Mouse (Mus musculus) kidney, postnatal 14 days (tissue): ENCODE data around the gene Syne1.
A peak's percentile ranks its signal among the peaks of the same experiment; 100 is the strongest.

Experiments used
- DNase-seq: peaks from one replicate; pipeline ENCODE4 v3.0.0; 2022; ENCODE audit warnings: mixed read lengths

The Syne1 gene

GRCm38 (mm10) chr10:5130495-5130894, 420.8 kb downstream of the Syne1 start:
- DNase-seq: peak; percentile 29

DNA sequence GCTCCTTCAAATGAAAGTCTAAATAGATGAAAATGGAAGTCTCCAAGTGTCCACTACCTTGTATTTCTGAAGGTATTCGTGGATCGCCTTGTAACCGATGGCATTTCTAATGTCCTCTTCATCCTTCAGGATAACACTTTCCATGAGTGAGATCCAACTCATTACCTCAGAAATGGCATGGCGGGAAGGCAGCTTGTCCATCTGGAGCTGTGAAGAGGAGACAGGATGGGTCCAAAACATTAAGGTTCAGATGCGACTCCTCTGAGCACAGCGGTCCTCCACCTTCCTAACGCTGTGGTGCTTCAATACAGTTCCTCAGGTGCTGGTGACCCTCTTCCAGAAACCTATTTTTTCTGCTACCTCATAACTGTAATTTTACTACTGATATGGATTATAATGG, 426.5 kb downstream of the Syne1 start:
- no peak for DNase-seq

DNA sequence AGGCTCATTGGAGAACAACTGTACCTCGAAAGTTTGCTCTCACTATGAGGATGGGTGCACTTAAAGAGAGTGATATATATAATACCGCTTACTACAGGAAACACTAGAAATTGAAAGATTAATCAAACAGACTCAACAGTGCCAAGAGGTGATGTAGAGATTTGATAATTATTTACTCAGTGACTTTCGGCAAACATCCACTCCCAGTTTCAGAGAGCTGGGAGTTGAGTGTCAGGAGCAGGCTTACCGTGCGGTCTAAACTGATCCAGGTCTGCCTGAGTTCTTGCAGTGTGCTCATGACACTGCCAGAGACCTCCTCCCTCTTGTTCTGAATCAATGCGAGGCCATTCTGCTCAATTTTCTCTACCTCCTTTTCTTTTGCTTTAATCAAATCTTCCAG, 434.6 kb downstream of the Syne1 start:
- DNase-seq: no peak

DNA sequence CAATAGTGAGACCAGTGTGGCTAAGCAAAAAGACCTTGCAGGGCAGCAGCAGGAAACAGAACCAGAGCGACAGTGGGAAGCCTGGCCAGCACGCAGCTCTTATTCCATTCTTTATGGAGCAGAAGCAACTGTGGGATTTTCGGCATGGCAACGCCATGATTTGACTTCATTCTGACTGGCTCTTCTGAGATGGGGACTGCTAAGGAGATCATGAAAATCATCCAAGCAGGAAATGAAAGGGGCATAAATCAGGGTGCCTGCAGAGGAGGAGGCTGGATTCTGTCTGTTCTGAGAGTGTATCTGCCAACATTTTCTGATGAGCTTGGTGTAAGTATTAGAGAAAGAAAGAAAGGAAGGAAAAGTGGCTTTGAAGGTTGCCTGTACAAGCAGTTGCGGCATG, 435.1 kb downstream of the Syne1 start:
- DNase-seq: peak; percentile 11

DNA sequence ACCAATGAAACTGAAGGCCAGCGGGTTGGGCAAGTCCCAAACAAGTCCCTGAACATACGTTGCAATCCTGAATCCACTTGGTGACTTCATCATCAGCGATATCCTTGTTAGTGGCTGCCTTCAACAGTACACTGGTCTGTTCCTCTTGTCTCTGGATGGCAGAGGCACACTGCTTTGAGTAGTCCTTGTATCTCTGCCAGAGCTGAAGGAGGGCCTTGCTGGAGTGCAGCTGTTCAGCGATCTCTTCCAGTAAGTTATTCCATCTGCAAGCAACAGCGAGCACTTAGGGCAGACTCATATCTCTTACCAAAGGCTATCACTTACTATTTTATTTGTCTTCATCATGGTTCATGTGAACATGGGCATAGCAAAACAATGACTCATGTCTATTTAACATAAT, 440.5 kb downstream of the Syne1 start:
- DNase-seq: no peak

DNA sequence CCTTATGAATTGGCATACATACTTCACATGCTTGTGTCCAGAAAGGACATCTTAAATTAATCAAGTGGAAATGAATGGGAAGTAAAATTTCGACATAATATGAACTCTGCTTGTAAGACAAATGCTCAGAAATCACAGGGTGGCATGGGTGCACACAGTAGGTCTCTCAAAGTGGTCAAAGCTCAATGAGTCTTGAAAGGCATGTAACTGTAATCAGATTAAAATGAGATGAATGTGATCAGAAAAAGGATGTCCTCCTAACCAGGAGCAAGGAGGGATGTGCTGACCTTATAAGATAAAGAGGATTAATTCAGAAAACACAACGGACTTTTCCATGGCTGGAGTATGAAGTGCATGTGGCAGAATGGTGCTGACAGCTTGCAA, 453.5 kb downstream of the Syne1 start:
- DNase-seq: no peak

DNA sequence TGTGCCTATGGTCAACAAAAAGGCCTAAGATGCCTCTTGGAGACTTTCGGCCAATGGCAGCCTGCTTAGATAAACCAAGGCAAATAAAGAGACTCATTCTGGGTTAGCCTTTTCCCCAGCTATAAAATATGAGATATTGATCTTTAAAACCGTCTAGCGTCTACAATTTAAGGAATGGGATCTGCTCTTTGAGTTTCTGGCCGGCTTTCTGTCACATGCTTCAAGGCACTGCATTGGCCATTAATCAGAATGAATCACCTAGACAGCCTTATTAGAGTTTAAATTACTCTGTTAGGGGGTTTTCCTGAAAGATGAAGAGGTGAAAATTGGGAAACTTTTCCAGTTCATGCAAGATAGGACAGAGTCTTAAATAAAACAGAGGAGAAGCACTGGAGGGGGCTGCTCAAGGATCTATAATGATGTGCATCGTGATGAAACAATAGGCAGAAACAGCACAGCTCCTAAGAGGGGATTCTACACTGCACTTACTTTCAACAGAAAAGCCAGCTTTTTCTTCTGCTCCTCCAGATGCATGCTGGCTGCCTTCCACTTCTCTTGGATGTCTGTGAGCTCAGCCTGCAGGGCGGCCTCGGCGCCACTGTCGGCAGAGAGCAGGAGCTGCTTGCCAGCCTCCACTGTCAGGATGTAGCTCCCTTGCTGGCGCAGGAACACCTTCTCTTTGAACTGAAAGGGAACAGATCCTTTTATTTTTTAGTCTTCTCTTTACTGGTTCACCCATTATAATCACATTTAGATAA, 454.1 kb downstream of the Syne1 start:
- peak; percentile 40 for DNase-seq

DNA sequence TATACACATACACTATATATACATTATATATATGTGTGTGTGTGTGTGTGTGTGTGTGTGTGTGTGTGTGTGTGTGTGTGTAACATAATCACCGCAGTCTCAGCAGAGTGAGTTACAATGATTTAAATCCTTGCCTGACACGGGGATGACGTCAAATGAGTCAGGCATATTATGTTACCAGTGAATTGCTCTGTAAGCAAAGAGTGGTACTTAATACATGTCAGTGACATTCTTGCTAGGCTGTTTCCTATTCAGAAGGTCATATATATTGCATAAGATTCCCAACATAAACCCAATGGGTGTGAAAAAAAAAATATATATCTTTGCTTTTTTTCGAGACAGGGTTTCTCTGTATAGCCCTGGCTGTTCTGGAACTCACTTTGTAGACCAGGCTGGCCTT, 462.1 kb downstream of the Syne1 start:
- DNase-seq: no peak

GRCm38 (mm10) chr10:5087336-5087735, 463.9 kb downstream of the Syne1 start:
- no peak for DNase-seq

DNA sequence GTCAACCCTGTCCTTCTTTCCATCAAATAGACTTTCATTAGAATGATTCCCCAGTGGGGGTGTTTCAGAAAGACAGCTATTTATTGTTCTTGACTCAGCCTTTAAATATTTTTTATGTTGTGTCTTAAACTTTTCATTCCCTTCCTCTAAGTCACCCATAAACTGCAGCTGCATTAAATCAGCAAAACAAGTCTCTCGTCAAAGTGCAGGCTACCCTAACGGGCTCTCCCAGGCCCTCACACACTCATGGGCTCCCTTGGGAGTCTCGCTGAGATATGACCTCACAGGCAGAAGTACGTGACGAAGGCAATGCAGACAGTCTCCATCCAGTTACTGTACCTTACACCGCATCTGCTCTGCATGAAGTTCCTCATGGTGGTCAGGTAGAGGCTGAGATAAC, 465.0 kb downstream of the Syne1 start:
- DNase-seq: no peak

GRCm38 (mm10) chr10:5085792-5086191, 465.5 kb downstream of the Syne1 start:
- no peak for DNase-seq

GRCm38 (mm10) chr10:5083716-5084115, 467.6 kb downstream of the Syne1 start:
- no peak for DNase-seq

DNA sequence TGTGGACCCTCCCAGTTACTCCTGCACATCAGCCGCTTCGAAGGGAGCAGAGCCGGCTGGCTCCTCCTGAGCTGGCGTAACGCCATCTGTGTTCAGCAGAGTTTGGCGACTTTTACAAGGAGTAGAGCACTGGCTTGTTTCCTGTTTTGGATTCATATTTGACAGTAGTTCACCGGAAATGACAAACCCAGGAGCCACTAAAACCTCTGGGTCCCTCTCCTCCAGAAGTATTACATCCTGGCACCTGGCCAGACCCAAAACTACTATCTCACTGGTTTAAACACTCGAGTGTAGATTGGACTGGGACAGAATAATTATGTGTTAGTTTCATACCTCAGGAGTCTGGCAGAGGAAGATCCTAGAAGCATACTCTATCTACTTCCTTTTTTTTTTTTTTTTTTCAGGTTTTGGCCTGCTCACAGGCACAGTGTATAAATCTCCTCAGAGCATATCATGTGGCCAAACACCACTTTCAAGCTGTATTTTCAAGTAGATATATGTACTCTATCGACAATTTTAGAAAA, 471.3 kb downstream of the Syne1 start:
- DNase-seq: peak; percentile 76

- no peak for DNase-seq
Observed at GRCm38 (mm10) chr10:5075724-5076123, 475.6 kb downstream of the Syne1 start.

GRCm38 (mm10) chr10:5072054-5072453, 479.2 kb downstream of the Syne1 start:
- peak; percentile 22 for DNase-seq

- no peak for DNase-seq
Observed at GRCm38 (mm10) chr10:5070941-5071231, 480.4 kb downstream of the Syne1 start.

DNA sequence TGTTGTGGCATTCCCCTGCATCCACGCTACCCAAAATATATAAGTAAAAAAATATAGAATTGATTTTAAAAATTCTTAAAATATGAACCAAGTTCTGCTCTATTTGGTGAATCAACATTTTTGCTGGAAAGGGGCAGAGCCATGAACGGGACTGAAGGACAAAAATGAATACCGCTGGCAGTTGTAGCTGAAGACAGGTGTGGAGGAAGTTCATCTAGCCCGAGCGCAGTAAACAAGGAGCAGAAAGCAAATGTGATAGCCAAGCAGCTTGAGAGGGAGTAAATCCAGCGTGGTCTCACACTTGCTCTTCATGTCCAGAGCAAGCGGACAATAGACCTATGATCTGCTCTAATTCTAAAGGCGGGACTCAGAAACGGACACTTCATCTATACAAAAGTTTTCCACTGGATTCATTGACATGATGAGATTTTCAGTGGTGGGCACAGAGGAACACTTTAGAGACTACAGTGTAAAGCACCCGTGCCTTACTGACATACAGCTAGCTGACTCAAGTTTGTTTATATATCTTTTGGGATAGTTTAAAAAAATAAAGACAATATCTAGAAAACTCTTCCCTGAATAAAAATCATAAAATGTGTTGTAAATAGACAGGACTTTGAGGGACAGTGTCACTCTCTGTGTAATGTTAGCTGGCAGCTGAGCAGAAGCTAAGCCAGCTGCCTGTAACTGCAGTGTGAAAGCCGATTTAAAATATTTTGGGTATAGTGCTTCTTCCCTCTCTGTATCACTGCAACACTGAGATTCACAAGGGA, 480.9 kb downstream of the Syne1 start:
- no peak for DNase-seq

- DNase-seq: no peak
Observed at GRCm38 (mm10) chr10:5068676-5069265, 482.5 kb downstream of the Syne1 start, which contains the start of gene Gm10097. TSS of gene Gm10097 (plus strand) at chr10:5069192.

DNA sequence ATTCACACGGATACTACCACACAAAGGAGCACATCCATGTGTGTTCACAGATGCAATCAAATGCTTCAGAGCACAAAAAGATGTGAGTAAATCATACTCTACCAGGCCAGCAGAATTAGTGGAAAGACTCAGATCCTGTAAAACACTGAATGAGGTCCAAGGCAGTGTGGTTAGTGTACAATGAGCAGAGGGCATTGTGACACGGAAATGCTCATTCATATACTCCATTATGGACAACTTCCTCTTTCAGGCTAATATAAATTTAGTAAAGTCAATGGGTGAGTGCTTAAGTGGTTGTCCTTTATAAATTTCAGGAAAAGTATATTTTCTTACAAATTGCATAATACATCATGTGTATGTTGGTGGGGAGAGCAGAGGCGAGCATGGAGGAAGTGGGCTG, 484.2 kb downstream of the Syne1 start:
- no peak for DNase-seq

DNA sequence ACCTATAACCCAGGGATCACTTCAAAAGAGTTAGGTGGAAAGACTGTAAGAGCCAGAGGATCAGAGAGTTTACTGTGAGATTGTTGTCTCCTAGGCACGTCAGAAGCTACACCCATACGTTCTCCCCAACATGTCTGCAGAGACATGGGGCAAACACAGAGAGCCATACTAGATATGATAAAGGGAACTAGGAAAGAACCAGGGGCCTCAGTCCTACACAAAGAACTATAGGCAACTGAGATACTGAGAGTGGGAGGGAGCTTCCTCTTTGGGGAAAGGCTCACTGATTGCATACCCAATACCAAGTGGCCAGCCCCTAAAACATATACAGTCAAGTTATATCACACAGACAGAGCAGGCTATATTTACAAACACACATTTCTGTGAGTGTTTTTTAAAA, 491.3 kb downstream of the Syne1 start:
- no peak for DNase-seq

DNA sequence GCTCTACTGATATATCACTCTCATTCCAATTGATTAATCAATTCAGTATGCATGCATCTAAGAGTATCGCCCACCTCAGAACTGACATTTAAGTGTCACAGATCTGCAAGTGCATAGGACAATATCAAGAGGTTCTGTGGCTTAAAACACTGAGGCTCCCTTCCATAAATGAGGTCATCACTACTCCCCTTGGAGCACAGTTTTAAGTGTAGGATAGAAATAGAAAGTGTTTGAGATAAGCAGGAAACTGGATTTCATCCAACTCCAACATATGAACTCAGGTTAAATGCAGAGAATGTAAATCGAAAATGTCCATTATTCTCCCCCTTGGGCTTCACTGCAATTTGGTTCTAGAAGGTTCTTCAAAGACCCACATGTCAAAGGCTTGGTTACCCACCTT, 492.4 kb downstream of the Syne1 start:
- DNase-seq: no peak

- DNase-seq: no peak
Observed at GRCm38 (mm10) chr10:5057661-5058060, 493.6 kb downstream of the Syne1 start.

DNA sequence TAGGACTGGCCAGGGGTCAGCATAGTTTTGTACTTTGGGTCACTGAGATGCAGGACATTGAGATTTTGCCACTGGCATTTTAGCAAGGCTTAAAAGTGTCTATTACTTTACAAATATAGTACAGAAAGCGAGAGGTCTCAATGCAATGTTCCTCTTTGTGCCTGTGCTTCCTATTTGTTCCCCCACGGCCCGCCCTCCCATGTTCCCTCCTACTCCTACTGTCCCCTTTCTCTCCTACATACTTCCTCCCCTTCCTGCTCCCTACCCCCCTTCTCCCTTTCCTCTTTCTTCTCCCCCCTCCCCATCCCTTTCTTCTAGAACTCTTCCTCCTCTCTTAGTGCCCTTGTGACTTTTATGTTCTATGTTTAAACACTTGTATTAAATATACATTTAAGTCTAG, 494.3 kb downstream of the Syne1 start:
- no peak for DNase-seq

DNA sequence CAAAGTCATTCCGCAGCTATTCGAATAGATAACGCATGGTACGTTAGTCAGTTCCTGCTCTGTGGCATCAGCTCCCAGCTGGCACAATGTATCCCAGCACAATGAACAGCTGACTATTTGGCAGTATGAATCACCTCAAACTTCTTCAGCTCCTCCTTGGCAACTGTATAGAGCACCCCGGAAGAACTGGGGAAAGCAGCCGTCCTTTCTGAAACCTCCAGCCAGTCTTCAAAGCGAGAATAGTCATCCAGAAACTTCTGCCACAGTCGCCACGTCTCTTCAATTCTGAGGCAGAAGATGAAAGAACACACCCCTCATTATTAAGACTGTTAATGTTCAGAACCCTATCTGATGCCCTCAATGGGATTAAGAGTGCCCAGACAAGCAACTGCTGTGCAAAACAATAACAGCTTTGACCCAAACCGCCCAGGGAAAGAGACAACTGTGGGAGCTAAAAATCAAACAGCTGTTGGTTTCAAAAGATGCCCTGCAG, 495.0 kb downstream of the Syne1 start:
- DNase-seq: no peak
